Mouse (Mus musculus) macrophage (primary cell): Measurements from ENCODE around the gene Mcf2l. TPM values are rescaled to one million over a fixed set of nuclear protein-coding genes. Genes with fewer than 3 reads are reported as not detected.

ENCODE experiments used
- H3K27ac ChIP-seq: fragments of 350-480 bp; formaldehyde crosslinking; 2 replicates; pipeline ENCODE4 v1.9.0; 2021
- H3K36me3 ChIP-seq: fragments of 350-480 bp; formaldehyde crosslinking; 2 replicates; pipeline ENCODE4 v1.9.0; 2021; ENCODE audit errors: inconsistent target
- H3K4me3 ChIP-seq: fragments of 350-480 bp; formaldehyde crosslinking; 2 replicates; pipeline ENCODE4 v1.9.0; 2021; ENCODE audit errors: inconsistent target
- H3K79me2 ChIP-seq: fragments of 350-480 bp; formaldehyde crosslinking; 2 replicates; pipeline ENCODE4 v1.9.0; 2021; ENCODE audit errors: inconsistent target
- WGBS: methylation state at CpG from one replicate; pipeline ENCODE4 v1.1.7; 2026; ENCODE audit warnings: inconsistent platforms; ENCODE audit not compliant: missing documents; 5-methylcytosine and 5-hydroxymethylcytosine counted together
- polyA plus RNA-seq: library from polyadenylated mRNA; stranded (reverse); fragments of 250-400 nt; gene quantifications from 3 replicates; pipeline ENCODE4 v1.2.4, GENCODE M21; 2018; ENCODE audit warnings: inconsistent platforms

Gene Mcf2l
- polyA plus RNA-seq, 1 experiment from 2014 or later: 1.3 TPM

DNA sequence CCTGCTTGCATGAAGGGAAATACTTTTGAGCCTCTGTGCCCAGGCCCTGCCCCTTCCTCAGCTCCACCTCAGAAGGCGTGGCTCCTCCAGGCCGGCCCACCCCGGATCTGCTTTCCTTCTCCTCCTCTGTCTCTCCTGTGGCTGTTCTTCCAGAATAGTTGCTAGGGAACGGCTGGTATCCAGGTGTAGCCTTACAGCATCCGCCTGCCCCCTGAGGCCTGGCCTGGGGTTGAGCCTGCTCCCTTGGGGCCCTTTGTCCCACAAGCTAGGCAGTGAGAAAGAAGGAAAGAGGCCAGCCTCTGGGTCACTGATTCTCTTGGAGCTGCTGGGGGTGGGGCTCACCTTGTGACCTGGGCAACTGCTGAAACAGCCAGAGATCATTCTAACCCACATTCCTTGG is 38.4 kb downstream of the Mcf2l start:
- Histone ChIP-seq H3K27ac (no peak overlapping the region), H3K79me2 (no peaks in the 10 kb centered on the region), H3K36me3 (no peaks in the 10 kb centered on the region), H3K4me3 (no peak overlapping the region)
- 99% methylated on average over 5 of the region's 5 CpGs for whole genome bisulfite sequencing

DNA sequence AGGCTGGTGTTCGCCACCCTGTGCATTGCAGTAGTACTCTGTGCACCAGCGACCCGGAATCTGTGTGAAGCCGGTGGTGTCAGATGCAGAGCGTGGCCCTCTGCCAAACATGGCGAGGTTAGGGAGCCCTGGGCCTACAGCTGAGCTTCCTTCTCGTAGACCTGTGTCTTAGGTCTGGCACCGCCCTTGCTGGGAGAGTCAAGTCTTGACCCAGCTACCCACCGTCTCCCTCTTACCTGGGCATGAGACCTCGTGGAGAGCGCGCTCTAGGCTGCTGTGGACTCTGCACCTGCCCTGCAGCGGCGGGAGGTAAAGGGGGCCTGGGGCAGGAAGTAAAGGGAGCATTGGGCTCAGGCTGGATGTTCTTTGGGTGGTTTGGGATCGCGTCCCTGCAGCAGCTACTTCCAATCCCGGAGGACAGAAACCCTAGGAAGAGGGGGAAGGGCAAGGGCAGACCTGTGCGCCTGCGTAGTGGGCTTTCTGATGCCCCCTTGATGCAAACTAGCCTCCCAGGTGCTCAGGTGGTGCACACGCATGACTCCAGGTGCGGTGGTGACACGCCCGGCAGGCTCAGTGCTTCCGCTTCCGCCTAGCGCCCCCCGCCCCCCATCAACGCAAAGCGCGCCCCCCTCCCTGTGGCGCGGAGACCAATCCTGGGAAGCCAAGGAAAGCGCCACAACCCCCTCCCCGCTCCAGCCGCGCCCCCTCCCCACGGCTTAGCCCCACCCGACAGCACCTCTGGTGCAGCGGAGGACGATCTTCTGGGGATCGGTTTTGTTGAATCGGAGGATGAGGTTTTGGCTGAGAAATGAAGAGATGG is 41.8 kb downstream of the Mcf2l start:
- no peak overlapping the region for H3K4me3 ChIP-seq
- WGBS: 22% methylated on average over 41 of the region's 42 CpGs
- no peak overlapping the region for H3K27ac ChIP-seq
- H3K36me3 ChIP-seq: no peaks in the 10 kb centered on the region
- no peaks in the 10 kb centered on the region for H3K79me2 ChIP-seq

DNA sequence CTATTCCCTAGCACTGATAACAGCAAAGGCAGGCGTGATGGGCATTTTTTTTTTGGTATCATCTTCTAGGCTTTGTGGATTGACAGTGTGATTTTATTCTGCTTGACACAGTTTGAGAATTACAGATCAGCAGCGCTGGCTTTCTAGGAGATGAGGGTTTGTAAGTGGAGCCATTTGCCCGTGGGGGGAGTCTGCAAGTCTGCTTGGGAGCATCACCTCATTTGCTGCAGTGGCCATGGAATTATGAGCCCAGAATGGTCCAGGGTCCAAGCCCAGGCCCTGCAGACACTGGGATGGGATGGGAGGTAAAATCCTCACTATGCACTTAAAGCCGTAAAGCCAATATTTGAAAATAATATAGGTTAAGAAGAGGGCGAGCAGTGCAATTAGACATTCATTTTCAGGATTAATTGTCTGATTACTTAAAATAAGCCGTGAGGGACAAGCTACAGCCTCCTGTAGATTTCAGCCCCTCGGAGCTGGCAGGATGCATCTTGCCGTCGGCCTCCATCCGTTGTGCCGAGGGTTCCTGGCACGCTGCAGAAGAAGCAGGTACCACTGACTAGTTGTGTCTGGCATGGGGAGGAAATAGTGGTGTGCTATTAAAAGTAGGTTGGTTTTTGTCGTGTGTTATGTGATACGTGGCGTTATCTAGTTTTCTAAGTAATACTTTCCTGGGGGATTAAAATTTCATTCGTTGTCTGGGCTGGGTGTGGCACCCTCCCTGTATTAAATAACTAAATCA is 42.7 kb downstream of the Mcf2l start:
- WGBS: 90% methylated on average over 16 of the region's 16 CpGs
- H3K27ac ChIP-seq: no peak overlapping the region
- no peak overlapping the region for H3K4me3 ChIP-seq
- no peaks in the 10 kb centered on the region for H3K79me2 ChIP-seq
- no peaks in the 10 kb centered on the region for H3K36me3 ChIP-seq

DNA sequence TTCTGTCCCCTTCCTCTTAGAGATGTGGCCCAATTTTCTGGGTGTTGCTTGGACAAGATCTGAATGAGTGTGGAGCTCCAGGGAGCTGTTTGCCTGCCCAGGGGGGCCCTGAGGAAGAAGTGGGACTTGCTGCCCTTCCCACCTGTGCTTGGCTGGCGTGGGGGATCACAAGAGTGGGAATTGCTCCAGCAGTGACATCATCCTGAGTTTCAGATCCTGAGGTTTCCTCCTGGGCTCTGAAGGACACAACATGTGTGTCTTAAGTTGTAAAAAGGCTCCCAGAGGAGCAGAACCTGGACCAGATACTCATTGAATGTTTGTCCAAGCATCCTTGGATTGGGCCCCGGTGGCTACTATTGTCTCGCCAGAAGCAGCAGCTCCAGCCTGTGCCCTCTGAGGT is 43.4 kb downstream of the Mcf2l start:
- no peak overlapping the region for H3K27ac ChIP-seq
- WGBS: 83% methylated on average over 3 of the region's 3 CpGs
- no peak overlapping the region for H3K4me3 ChIP-seq
- H3K36me3 ChIP-seq: no peaks in the 10 kb centered on the region
- H3K79me2 ChIP-seq: no peaks in the 10 kb centered on the region

DNA sequence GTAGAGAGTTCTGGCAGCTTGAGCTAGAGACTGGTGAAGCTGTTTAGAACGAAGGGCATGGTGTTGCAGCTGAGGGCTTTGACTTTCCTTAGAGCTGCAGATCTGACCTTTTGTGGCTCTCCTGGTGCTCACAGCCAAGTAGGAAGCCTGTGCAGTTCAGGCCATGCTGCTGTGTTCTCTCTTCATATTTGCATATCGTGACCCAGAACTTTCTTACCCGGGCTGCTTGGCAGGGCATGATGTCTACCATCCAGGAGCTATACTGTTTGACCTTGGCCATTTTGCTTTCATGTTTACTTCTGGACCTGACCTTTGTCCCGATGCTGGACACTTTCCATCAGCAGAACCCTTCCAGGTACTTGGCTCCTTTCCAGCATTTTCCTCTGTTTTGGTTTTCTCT is 44.2 kb downstream of the Mcf2l start:
- no peak overlapping the region for H3K4me3 ChIP-seq
- H3K36me3 ChIP-seq: no peaks in the 10 kb centered on the region
- H3K79me2 ChIP-seq: no peaks in the 10 kb centered on the region
- no peak overlapping the region for H3K27ac ChIP-seq
- WGBS: 81% methylated on average over 4 of the region's 4 CpGs

DNA sequence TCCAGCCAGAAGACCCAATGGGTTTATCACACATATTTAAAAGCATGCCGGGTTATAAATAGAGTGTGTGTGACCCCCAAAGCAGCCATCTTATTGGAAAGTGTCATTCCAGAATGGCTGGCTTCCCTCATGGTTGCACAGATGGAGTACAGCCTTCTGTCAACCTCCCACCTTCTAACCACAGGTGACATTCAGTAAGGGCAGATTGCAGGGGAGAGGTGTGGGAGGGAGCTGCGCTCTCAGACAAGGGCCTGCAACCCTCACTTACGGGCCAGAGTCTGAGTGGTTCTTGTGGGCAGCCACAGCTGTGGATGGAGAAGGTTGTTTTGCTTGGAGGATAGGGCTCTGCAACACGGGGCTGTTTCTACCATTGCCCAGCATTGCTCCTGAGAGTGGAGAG is 47.0 kb downstream of the Mcf2l start:
- Histone ChIP-seq H3K36me3 (no peaks in the 10 kb centered on the region), H3K79me2 (no peaks in the 10 kb centered on the region), H3K27ac (no peak overlapping the region), H3K4me3 (no peak overlapping the region)
- 80% methylated on average over 4 of the region's 4 CpGs for WGBS

DNA sequence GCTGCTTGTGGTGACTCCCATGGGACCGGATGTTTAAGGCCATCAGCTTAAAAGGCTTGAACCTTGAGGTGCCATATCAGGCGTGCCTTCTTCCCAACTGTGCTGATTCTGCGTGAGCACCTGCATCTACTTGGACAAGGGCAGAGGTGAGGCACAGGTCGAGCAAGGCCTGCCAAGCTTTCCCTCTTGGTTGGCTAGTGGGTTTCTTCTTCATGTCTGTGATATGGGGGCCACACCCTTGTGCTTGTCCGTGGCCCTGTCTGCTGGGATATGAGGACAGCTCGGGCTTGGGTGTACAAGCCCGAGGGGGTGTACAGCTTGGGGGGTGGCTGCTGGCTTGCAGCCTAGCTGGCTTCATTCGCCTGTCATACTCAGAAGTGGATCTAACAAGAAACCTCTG is 51.4 kb downstream of the Mcf2l start:
- Histone ChIP-seq H3K79me2 (no peaks in the 10 kb centered on the region), H3K27ac (no peak overlapping the region), H3K4me3 (no peak overlapping the region), H3K36me3 (no peaks in the 10 kb centered on the region)
- 96% methylated on average over 8 of the region's 8 CpGs for WGBS

DNA sequence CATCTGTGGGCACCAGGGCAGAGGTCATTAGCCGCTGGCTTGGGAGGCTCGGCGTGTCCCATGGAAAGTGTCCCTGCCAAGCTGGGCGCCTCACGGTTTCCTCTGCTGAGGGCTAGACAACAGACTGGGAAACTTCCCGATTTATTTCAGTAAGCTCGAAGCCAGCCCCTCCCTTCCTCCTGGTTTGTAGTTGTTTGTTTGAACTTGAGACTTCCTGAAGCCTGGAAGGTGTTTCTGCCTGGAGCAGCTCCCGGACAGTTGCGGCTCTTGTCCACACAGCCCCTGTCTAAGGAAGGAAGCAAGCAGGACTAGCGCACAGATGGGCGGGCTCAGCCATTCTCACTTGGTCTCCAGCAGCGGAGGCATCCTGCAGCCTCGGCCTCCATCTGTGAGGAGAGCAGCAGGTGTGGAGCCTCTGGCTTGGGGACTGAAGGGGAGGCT is 52.4 kb downstream of the Mcf2l start:
- H3K4me3 ChIP-seq: no peak overlapping the region
- H3K36me3 ChIP-seq: no peaks in the 10 kb centered on the region
- WGBS: 73% methylated on average over 13 of the region's 13 CpGs
- H3K27ac ChIP-seq: no peak overlapping the region
- H3K79me2 ChIP-seq: no peaks in the 10 kb centered on the region

DNA sequence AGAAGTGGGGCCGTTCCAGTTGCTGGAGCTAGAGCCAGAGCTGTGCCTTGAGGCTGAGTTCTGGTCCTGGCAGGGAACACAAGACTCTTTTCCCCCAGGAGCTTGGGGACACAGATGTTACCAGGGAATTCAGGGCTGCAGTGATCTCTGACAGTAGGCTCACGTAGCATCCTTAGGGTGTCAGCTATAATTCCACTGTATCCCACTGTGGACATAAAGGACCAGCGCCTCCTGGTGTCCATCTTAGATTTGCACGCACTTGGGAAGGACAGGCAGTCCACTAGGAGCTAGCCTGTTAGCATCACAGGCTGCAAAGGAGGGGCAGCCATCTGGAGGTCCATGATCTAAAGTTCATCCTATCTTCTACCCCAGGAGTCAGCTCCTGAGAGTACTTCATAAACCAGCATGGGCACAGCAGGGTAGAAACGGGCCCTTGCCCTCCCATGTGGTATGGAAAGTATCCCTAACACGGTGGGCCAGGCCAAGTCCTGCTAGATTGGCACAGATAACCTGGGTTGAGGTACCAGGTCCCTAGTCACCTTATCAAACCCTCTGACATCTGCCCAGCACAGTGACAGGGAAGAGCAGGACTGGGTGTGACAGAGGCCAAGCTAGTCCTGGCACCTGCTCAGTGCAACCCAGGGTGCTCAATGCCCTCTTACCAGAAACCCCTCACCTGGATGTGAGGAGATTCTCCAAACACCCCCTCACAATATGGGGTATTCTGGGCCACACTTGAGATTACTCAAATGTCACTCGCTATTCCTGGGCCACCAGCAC is 53.8 kb downstream of the Mcf2l start:
- H3K27ac ChIP-seq: no peak overlapping the region
- 88% methylated on average over 7 of the region's 7 CpGs for WGBS
- no peaks in the 10 kb centered on the region for H3K36me3 ChIP-seq
- H3K79me2 ChIP-seq: no peaks in the 10 kb centered on the region
- H3K4me3 ChIP-seq: no peak overlapping the region

DNA sequence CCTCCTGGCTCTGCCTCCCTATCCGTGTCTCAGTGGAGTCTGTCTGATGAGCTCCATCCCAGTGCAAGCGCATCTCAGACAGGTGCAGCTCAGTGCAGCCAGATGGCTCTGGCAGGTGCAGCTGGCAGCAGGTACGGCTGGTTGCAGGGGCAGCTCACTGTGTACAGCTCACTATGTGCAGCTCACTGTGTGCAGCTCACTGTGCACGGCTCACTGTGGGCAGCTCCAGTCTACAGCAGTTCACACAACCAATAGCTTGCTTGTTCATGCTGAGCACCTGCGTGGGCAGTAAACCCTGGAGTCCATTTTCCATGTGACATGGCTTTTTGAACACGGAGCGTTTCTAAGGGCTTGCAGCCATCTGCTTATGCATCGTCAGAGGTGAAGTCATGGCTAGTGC is 54.4 kb downstream of the Mcf2l start:
- Histone ChIP-seq H3K27ac (no peak overlapping the region), H3K36me3 (no peaks in the 10 kb centered on the region), H3K79me2 (no peaks in the 10 kb centered on the region), H3K4me3 (no peak overlapping the region)
- WGBS: 95% methylated on average over 8 of the region's 8 CpGs

DNA sequence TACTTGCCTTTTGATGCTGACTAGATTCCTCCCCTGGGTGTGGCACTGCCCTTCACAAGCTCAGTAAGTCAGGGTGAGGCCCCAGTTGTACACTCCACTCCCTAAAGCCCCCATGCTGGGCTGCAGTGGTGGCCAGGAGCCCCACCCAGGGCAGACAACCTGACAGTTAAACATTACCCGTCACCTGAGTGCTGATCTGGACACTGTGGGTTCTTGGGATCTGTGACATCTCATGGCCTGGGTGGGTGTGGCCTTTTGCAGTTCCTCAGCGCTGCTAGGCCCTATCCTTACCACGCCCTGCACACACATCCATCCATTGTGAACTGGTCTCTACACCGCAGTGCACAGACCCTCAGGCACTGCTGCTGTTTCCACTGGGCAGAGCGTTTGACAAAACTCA is 55.3 kb downstream of the Mcf2l start:
- Histone ChIP-seq H3K36me3 (no peaks in the 10 kb centered on the region), H3K27ac (no peak overlapping the region), H3K4me3 (no peak overlapping the region), H3K79me2 (no peaks in the 10 kb centered on the region)
- WGBS: 90% methylated on average over 5 of the region's 5 CpGs

DNA sequence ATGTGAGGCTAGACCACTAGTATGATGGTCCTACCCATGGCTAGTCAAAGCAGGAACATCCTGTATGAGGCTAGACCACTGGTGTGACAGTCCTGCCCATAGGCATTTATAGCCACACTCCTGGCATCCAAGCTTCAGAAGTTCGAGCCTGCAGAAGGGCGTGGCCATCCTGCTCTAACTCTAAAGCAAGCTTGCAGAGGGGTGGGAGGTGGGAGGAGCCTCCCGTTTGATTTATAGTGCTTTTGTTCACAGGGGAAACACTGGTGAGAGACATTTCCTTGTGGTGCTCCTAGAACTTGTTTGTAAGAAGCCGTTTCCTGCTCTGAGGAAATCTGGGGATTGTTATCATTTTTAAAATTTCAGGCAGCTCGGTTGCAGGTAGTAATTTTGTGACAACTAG is 56.7 kb downstream of the Mcf2l start:
- Histone ChIP-seq H3K4me3 (no peak overlapping the region), H3K36me3 (no peaks in the 10 kb centered on the region), H3K79me2 (no peaks in the 10 kb centered on the region), H3K27ac (no peak overlapping the region)
- 28% methylated on average over 5 of the region's 5 CpGs for WGBS

DNA sequence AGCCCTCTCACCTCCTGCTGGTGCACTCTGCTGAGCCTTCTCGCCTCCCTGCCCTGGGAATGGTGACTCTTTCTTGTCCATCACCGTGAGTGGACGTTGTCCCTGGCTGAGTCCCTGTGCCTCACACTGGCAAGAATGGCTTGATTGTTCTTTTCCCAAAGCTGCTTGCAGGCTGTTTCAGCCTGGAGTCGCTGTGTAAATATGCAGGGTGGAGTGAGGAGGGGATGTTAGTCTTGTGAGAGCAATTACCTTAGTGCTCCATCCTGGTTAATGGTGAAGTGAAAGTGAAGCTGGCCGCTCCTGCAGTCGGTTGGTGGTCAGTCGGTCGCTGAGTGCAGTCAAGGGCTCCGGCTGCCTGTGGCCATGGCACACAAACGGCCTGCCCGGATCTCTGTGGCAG is 57.8 kb downstream of the Mcf2l start:
- no peak overlapping the region for H3K4me3 ChIP-seq
- H3K27ac ChIP-seq: no peak overlapping the region
- no peaks in the 10 kb centered on the region for H3K79me2 ChIP-seq
- WGBS: 56% methylated on average over 11 of the region's 11 CpGs
- H3K36me3 ChIP-seq: no peaks in the 10 kb centered on the region

DNA sequence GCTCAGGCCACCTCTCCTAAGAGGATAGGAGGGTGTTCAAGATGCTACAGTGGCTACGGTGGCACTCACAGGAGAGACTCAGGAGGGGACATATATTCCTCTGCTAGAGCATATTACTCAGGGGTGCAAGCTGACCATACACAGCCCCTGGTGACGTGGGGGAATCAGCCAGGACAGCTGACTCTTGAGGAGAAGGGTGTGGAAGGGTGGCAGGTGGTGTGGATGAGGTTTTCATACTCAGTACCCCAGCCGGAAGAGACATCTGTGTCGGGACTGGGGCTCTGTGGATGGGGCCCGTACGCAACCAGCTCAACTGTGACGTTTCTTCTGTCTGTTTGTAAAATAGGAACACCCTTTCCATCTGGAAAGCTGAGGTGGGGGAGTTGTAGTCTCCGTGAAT is 58.9 kb downstream of the Mcf2l start:
- Histone ChIP-seq H3K4me3 (no peak overlapping the region), H3K36me3 (no peaks in the 10 kb centered on the region), H3K27ac (no peak overlapping the region), H3K79me2 (no peaks in the 10 kb centered on the region)
- 87% methylated on average over 8 of the region's 8 CpGs for WGBS

DNA sequence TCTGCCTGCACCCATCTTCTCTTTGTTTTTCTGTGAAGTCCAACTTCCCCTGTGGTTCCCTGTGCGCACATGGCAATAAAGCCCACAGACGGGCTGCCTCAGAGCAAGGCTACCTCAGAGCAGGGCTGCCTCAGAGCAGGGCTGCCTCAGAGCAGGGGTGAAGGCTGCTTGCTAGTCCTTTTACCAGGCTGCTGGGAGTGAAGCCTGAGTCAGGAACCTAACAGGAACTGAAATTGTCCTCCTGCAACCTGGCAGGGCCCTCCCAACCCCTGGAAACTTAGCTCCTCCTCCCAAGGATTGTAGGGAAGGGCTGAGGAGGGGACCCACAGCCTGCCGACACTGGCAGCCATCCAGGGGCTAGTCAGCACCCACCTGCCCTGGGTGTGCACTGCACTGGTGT is 60.2 kb downstream of the Mcf2l start:
- no peaks in the 10 kb centered on the region for H3K79me2 ChIP-seq
- H3K27ac ChIP-seq: no peak overlapping the region
- 21% methylated on average over 3 of the region's 3 CpGs for WGBS
- no peaks in the 10 kb centered on the region for H3K36me3 ChIP-seq
- no peak overlapping the region for H3K4me3 ChIP-seq
